Mouse (Mus musculus) layer of hippocampus, postnatal 10 days (tissue): ENCODE results near the gene Fam163b. TPM values are rescaled to one million over a fixed set of nuclear protein-coding genes. Genes with fewer than 3 reads are reported as not detected.
A peak's percentile ranks its signal among the peaks of the same experiment; 100 is the strongest.

Source experiments
- DNase-seq, 2 experiments: peaks; one replicate each; pipeline ENCODE4 v3.0.0; 2021; ENCODE audit warnings: low spot score in 2 of 2
- total RNA-seq, 2 experiments: library from RNA; stranded (reverse); gene quantifications; 2 replicates each; pipeline ENCODE4 v1.2.3; 2021

Gene Fam163b
- total RNA-seq, 2 experiments from 2014 or later, result 105 to 107 TPM

DNA sequence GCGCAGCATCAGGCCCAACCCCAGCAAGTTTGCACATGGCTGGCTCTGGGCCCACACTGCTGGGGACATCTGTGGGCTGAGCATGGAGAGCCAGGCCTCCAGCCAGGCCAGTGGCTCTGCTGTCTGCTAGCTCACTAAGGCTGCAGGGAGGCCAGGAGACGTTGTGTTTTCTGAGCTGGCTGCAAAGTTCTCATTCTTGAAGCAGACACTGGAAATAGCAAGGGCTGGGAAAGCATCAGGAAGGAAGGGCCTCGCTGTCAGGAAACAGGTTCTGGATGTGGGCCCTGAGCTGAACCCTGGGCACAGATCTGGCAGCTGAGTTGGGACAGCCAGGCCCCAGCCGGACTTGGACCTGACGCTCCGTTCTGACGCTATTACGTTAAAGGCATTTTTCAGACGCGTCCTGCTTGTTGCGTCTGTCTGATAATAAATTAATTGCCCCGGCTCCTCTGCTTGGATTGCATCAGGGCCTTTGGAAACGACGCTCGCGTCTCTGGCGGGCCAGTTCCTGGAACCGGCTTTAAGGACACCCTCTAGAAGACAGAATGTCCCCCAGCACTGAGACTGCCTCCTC is 54.1 kb downstream of the Fam163b start:
- peak in 1 of 2 experiments; percentile 40 for DNase-seq

DNA sequence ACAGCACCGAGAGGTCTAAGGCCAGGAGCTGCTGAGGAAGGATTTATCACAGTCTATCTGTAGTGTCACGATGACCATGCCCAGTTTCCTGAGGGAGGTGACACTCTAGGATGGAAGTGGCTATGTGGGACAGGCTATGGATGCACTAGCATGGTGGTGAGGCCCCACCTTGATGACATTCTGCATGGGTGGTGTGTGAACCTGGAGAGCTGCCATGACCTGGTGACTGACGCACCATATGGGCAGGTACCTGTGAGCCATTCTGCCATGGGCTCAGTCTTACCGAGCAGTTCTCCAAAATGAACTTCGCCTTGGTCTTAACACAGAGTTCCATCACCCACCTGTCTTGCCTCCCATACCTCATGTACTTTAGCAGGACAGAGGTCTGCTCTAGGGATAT is 54.7 kb downstream of the Fam163b start:
- no peak for DNase-seq

GRCm38 (mm10) chr2:27086483-27087010 is 55.7 kb downstream of the Fam163b start:
- DNase-seq, result no peak

GRCm38 (mm10) chr2:27085801-27086200 is 56.5 kb downstream of the Fam163b start:
- no peak for DNase-seq

GRCm38 (mm10) chr2:27084963-27085362 is 57.3 kb downstream of the Fam163b start:
- no peak for DNase-seq

GRCm38 (mm10) chr2:27083761-27084475 is 58.4 kb downstream of the Fam163b start:
- no peak for DNase-seq

DNA sequence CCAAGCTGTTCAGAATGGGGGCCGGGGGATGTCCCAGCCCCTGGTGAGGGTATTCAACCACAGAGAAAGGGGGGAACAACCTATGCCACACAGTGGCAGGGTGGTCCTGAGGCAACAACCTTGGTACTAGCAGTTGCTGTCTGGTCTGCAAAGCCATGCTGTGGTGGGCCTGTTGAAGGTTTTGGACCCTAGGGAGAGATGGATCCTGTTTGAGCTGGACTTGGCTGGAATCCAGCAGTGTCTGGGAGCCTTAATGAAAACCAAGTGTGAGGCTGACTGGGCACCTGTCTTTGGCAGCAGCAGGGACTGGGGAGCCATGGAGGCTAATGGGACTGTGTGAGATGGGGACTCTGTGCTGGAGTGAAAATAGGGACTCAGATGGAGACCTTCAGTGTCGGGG is 62.6 kb downstream of the Fam163b start:
- peak; percentile 41 to 51 for DNase-seq

DNA sequence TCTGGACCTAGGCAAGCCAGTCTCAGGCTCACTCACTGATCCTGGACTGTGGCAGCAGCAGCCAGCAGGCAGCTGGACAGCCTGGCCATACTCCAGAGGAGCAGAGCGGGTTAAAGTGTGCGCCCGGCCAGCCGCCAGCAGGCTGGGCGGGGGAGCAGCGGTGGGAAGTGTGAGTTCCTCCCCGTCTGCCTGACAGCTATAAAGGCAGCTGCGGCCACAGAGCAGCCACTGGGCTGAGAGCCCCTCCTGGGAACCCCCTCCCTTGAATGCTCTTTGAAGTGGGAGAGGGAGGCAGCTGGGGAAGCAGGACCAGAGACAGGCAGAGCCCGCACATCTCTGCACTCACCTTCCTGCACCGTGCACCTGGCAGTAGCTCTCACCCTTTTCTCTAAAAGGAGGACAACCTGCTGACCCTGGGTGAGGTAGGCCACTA is 63.1 kb downstream of the Fam163b start, which contains the start of gene Adamtsl2:
Gene Adamtsl2 (plus strand): TSS at position 228 of the 433 bp plus-strand sequence.
- peak; percentile 74 to 80 for DNase-seq

DNA sequence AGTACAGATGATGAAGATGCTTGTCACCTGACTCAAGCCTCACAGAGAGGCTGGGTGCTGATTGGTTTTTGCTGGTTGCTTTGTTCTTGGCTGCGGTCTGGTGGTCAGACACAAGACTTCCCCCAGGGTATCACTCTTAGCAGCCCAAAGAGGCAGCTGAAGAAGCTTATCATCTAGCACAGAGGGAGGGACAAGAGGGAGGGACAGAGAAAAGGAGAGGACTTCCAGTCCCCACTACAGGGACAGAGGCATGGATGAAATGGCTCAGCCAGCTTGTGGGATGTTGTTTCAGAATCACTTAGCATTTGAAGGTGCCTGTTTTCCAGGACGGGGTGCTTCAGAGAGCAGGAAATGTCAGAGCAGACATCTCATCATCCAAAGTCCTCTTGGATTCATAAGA is 64.0 kb downstream of the Fam163b start:
- DNase-seq, result no peak

DNA sequence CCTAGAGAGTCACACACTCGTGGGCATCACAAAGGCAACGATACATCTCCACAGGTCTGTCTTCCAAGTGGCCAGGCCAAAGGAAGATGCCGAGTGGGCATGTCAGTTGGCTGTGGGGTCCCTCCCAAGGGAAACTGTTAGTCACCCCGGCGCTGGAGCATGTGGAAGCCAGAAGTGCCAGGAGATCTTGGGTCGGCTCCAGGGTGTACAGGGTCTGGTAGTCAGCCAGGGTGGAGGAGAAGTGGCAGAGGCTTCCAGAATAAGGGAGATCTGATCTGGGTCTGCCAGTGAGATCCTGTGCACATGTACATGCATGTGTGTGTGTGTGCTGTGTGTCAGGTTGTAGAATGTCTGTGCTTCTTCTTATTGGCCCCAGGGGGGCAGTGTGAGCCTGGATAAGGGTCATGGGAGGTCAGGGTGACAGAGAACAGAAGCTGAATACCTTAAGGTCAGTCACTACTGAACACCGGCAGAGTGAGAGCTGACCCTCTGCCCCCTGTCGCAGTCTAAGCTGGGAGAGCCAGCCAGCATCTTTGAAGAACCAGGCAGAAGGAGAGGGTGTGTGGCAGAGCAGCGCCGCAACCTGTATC is 64.5 kb downstream of the Fam163b start:
- no peak for DNase-seq

- DNase-seq, result peak; percentile 47 to 54
Measured at GRCm38 (mm10) chr2:27075485-27075884, 66.8 kb downstream of the Fam163b start.

- DNase-seq, result no peak
Measured at GRCm38 (mm10) chr2:27074804-27075203, 67.5 kb downstream of the Fam163b start.

DNA sequence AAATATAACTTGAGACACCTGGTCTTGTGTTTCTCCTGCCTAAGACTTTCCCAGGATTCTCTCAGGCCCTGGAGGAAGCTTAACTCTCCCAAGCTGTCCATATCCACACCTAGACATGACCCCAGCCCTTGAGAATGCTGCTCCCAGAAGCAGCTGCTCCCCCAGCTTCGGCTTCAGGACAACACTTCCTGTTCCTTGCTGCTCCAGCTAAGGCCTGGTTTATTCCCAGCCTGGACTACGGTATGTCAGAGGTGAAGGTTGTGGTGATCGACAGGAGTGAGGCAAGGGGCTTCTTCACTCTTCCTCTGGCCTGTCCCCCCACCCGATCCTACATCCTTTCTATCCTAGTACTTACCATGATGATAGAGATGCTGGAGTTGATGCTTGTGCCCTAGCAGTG is 68.9 kb downstream of the Fam163b start:
- no peak for DNase-seq

GRCm38 (mm10) chr2:27071978-27072377 is 70.3 kb downstream of the Fam163b start, which contains the start of gene Mymk:
Gene Mymk, minus strand, starts transcription at chr2:27072179.
- no peak for DNase-seq

- DNase-seq, result peak; percentile 86 to 89
Measured at GRCm38 (mm10) chr2:27071137-27071536, 71.2 kb downstream of the Fam163b start.

DNA sequence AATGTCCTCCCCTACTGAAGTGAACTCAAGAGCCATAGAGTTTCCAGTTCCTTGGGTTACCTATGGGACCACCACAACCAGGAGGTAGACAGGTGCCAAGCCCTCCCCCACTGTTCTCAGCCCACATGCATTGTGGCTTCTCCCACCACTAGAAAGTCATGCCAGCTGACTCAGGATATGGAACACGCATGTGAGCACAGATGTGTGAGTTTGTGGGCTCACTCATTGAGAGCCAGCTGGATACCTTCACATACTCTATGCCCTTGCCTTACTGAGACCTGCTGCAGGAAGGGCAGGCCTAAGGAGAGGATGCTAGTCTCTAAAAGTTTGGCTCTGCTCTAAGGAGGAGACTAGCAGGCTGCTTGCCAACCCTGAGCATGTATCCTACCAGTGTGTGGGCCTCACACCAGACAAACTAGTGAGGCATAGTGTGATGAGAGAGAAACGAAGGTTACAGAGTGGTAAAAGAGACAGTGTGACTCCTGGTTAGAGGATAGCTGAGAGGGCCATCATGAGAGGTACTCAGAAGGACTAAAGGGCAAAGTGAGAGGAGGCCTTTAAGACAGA is 72.0 kb downstream of the Fam163b start:
- DNase-seq, result no peak

- DNase-seq, result no peak
Measured at GRCm38 (mm10) chr2:27069646-27070045, 72.6 kb downstream of the Fam163b start.

- peak in 1 of 2 experiments; percentile 38 for DNase-seq
Measured at GRCm38 (mm10) chr2:27067996-27068395, 74.3 kb downstream of the Fam163b start.

- DNase-seq, result no peak
Measured at GRCm38 (mm10) chr2:27067124-27067523, 75.2 kb downstream of the Fam163b start.
